Mouse (Mus musculus) brain, embryonic 14.5 days (tissue): ENCODE results near the gene Slc35c2.

Experiments used
- CTCF ChIP-seq: fragments of 200-500 bp; IDR thresholded peaks from 2 replicates; pipeline ENCODE4 v1.5.1; 2012; ENCODE audit warnings: inconsistent platforms, mild to moderate bottlenecking, moderate library complexity, borderline replicate concordance; ENCODE audit not compliant: insufficient read depth, insufficient read length; ENCODE audit errors: extremely low read depth
- POLR2A ChIP-seq: fragments of 200-500 bp; IDR thresholded peaks from 2 replicates; pipeline ENCODE4 v1.6.1; 2012; ENCODE audit warnings: mild to moderate bottlenecking, inconsistent platforms, borderline replicate concordance; ENCODE audit not compliant: poor library complexity, insufficient read depth, insufficient read length, severe bottlenecking; ENCODE audit errors: extremely low read depth

DNA sequence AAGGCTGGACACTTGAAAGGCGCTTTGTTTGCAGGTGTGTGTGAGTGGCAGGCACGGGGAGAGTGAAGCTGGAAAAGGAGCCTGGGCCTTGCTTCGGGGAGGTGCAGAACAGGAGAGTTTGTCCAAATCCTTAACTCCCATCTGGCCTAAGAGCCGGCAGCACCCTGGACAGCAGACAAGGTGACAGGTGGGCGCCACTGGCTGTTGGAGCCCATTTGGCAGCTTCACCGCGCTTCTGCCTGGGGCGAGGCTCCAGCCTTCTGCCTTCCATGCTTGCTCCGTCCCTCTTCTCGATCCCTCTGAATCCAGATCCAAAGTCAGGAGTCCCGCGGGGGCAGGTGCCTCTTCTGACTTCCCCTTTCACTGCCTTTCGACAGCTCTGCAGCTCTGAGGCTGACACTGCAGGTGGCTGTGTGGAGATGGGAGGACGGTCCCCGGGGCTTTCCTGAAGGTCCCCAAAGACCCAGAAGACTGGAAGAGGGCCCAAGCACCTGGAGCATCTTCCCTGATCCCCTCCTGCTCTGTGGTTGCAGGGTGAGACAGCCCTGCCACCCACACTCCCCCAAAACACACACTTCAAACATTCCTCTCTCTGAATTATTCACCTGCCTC lies 48.0 kb downstream of the Slc35c2 start:
- TF ChIP-seq CTCF (no peak), POLR2A (no peak)
